Mouse (Mus musculus): ENCODE results near the gene Ppp3ca. TPM values are rescaled to one million over a fixed set of nuclear protein-coding genes. Genes with fewer than 3 reads are reported as not detected.

Ppp3ca gene
- polyA plus RNA-seq, 1 experiment, result 23.0 TPM

DNA sequence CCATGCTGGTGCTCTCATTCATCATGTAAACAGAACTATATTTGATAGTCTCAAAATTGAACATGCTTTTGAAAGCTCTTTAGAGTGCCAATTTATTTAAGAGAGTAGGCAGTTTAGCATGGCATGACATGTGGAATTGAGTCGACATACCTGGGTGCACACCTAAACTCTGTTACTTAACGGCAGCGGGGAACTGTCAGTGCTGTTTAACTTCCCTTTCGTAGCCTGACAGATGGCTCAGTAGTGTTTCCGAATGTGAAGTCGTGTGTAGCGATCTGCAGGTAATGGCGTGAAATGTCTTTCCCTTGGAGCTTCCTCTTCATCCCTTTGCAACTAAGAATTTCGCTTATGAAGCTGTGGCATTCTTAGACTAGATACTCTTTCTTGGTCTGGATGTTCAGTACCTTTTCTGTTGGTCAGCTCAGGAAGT is 107.9 kb downstream of the Ppp3ca start:
- Histone ChIP-seq H3K4me3 (ENCODE audit: extremely low read depth, insufficient read depth, insufficient read length) (no peak overlapping the region), H3K27me3 (ENCODE audit: control insufficient read depth, insufficient read depth, low read length) (no peaks in the 10 kb centered on the region), H3K27ac (ENCODE audit: insufficient read depth, low read length) (no peak overlapping the region), H3K36me3 (ENCODE audit: control insufficient read depth, insufficient read depth, low read length) (no peaks in the 10 kb centered on the region), H3K4me1 (ENCODE audit: control insufficient read depth, insufficient read depth, insufficient read length) (no peaks in the 10 kb centered on the region; the same call in 1 of the 2 replicates)
- 76% methylated on average over 9 of the region's 9 CpGs for WGBS
- no peak for DNase-seq (ENCODE audit: low read depth in 1 of 2, low spot score in 2 of 2)
- TF ChIP-seq POLR2A (IDR thresholded peaks at IDR 0.05; ENCODE audit: low read depth, low read length), result no peak

DNA sequence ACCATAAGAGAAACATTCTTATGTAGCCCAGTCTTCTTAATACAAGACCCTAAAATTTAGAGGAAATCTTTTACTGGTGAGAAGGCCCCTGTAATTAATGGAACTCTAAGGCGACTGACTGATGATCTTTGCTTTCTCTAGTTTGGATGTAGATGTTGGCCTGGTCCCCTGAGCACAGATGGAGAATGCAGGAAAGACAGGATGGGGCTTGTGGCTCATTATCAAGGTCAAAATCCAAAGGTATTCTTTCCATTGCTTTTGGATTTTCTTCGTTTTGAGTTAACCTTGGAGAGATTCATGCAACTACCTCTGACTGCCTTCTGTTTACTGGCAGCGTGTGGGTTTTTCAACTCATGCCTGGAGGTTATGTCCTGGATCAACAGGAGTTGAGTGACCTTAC is 110.4 kb downstream of the Ppp3ca start:
- DNase-seq (ENCODE audit: low read depth in 1 of 2, low spot score in 2 of 2), result no peak
- no peak overlapping the region for H3K4me3 ChIP-seq (ENCODE audit: extremely low read depth, insufficient read depth, insufficient read length)
- 93% methylated on average over 3 of the region's 3 CpGs for WGBS
- H3K27ac ChIP-seq (ENCODE audit: insufficient read depth, low read length), result no peak overlapping the region
- H3K4me1 ChIP-seq (ENCODE audit: control insufficient read depth, insufficient read depth, insufficient read length), result no peaks in the 10 kb centered on the region; the same call in 1 of the 2 replicates
- no peak for TF ChIP-seq POLR2A (IDR thresholded peaks at IDR 0.05; ENCODE audit: low read depth, low read length)
- no peak for TF ChIP-seq CTCF (IDR thresholded peaks at IDR 0.05; ENCODE audit: extremely low read depth, insufficient read depth, insufficient read length, insufficient replicate concordance)
- no peaks in the 10 kb centered on the region for H3K36me3 ChIP-seq (ENCODE audit: control insufficient read depth, insufficient read depth, low read length)
- no peaks in the 10 kb centered on the region for H3K27me3 ChIP-seq (ENCODE audit: control insufficient read depth, insufficient read depth, low read length)

DNA sequence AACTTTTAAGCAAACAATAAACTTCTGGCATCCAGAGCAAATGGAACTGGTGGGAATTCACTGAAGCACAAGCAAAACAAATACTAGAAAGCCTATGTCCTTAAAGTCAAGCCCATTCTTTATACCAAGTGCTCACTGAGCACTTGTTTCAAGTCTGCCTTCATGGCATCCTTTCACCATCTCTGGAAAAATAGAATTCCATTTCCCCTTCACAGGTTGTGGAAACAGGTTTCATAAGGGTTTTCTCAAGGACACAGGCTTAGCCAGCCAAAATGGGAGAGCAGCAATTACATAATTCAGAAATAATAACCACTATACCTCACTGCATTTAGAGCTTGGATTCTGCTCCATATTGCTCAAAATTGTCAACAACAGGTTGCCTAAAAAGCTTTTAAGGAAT is 112.1 kb downstream of the Ppp3ca start:
- no peak for DNase-seq (ENCODE audit: low read depth in 1 of 2, low spot score in 2 of 2)
- no peak for TF ChIP-seq POLR2A (IDR thresholded peaks at IDR 0.05; ENCODE audit: low read depth, low read length)
- no peak for TF ChIP-seq CTCF (IDR thresholded peaks at IDR 0.05; ENCODE audit: extremely low read depth, insufficient read depth, insufficient read length, insufficient replicate concordance)
- H3K27me3 ChIP-seq (ENCODE audit: control insufficient read depth, insufficient read depth, low read length), result no peaks in the 10 kb centered on the region
- no peaks in the 10 kb centered on the region; the same call in 1 of the 2 replicates for H3K4me1 ChIP-seq (ENCODE audit: control insufficient read depth, insufficient read depth, insufficient read length)
- H3K4me3 ChIP-seq (ENCODE audit: extremely low read depth, insufficient read depth, insufficient read length), result no peak overlapping the region
- no peaks in the 10 kb centered on the region for H3K36me3 ChIP-seq (ENCODE audit: control insufficient read depth, insufficient read depth, low read length)
- H3K27ac ChIP-seq (ENCODE audit: insufficient read depth, low read length), result no peak overlapping the region

DNA sequence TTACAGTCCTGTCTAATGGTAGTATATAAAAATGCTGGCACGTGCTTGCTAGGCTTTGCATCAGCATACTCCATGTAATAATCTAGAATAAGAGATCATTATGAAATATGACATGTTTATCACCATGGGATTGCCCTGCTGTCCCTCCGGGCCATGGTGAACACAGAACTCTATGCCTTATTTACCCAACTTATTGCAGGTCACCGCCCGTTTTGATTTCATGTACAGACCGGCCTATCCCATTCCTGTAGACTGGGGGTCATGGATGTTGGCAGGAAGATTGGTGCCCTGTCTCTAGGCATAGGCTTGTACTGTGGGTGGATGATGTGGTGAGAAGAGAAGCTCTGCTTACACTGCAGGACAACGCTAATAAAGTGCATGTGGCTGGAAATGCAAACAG is 115.8 kb downstream of the Ppp3ca start:
- H3K4me1 ChIP-seq (ENCODE audit: control insufficient read depth, insufficient read depth, insufficient read length), result no peaks in the 10 kb centered on the region; the same call in 1 of the 2 replicates
- DNase-seq (ENCODE audit: low read depth in 1 of 2, low spot score in 2 of 2), result no peak
- no peak overlapping the region for H3K4me3 ChIP-seq (ENCODE audit: extremely low read depth, insufficient read depth, insufficient read length)
- H3K27ac ChIP-seq (ENCODE audit: insufficient read depth, low read length), result no peak overlapping the region
- no peak for TF ChIP-seq POLR2A (IDR thresholded peaks at IDR 0.05; ENCODE audit: low read depth, low read length)
- no peak for TF ChIP-seq CTCF (IDR thresholded peaks at IDR 0.05; ENCODE audit: extremely low read depth, insufficient read depth, insufficient read length, insufficient replicate concordance)
- 97% methylated on average over 6 of the region's 6 CpGs for WGBS
- no peaks in the 10 kb centered on the region for H3K27me3 ChIP-seq (ENCODE audit: control insufficient read depth, insufficient read depth, low read length)
- no peaks in the 10 kb centered on the region for H3K36me3 ChIP-seq (ENCODE audit: control insufficient read depth, insufficient read depth, low read length)

DNA sequence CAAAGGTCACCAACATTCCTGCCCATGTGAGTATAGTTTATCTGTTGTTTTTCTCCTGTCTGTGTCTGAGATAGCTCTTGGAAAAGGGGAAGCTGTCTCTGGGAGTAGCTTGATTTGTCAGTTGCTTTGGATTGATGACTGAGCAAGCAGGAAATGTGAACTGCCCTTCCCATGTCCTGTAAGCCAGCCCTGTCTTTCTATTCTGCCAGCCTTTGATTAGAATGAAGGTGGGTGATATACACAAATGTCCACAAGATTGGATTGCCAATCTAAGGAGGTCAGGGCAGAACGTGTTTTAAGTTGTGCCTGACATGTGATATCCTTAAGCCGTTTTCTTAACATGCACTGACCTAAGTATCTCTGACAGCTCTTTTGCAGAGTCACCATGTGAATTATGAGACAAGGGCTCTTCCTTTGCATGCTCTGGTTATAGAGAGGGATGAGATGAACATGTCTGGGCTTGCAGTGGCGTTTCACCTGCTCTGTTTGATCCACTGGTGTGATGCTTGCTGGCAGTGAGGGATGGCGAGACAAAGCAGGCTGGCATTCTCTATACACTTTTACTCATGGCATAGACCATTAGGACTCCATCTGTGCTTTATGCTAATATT is 120.4 kb downstream of the Ppp3ca start:
- H3K4me3 ChIP-seq (ENCODE audit: extremely low read depth, insufficient read depth, insufficient read length), result no peak overlapping the region

DNA sequence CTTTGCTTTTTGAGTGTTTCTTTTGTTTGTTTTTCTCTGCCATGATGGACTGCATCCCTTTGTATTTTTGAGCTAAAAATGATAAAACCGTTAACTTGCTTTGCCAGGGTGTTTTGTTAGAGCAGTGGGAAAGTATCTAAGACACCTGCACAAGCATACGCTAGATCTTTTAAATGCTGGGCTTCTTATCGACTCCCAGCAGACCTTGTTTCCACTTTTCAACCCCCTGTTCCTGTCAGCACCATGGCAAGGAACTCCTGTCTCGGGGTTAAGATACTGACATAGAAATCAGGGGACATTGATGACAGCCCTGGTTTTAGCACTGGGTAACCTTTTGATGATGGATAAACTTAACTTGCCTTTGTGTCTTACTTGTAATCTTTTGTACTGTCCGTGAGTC is 121.5 kb downstream of the Ppp3ca start:
- Histone ChIP-seq H3K4me1 (ENCODE audit: control insufficient read depth, insufficient read depth, insufficient read length) (peaks cover 3% of the 10 kb centered on the region; the same call in 1 of the 2 replicates), H3K27me3 (ENCODE audit: control insufficient read depth, insufficient read depth, low read length) (no peaks in the 10 kb centered on the region), H3K36me3 (ENCODE audit: control insufficient read depth, insufficient read depth, low read length) (no peaks in the 10 kb centered on the region), H3K27ac (ENCODE audit: insufficient read depth, low read length) (no peak overlapping the region), H3K4me3 (ENCODE audit: extremely low read depth, insufficient read depth, insufficient read length) (no peak overlapping the region)
- TF ChIP-seq CTCF (IDR thresholded peaks at IDR 0.05; ENCODE audit: extremely low read depth, insufficient read depth, insufficient read length, insufficient replicate concordance) (no peak), POLR2A (IDR thresholded peaks at IDR 0.05; ENCODE audit: low read depth, low read length) (no peak)
- DNase-seq (ENCODE audit: low read depth in 1 of 2, low spot score in 2 of 2), result no peak
- 77% methylated on average over 5 of the region's 5 CpGs for WGBS

More for the DNA sequence above, 120.4 kb downstream of the Ppp3ca start:
- H3K36me3 ChIP-seq (ENCODE audit: control insufficient read depth, insufficient read depth, low read length), result no peaks in the 10 kb centered on the region
- no peak for DNase-seq (ENCODE audit: low read depth in 1 of 2, low spot score in 2 of 2)
- 45% methylated on average over 4 of the region's 4 CpGs for WGBS
- H3K27ac ChIP-seq (ENCODE audit: insufficient read depth, low read length), result no peak overlapping the region
- H3K4me1 ChIP-seq (ENCODE audit: control insufficient read depth, insufficient read depth, insufficient read length), result peaks cover 3% of the 10 kb centered on the region; the same call in 1 of the 2 replicates
- H3K27me3 ChIP-seq (ENCODE audit: control insufficient read depth, insufficient read depth, low read length), result no peaks in the 10 kb centered on the region
- TF ChIP-seq CTCF (IDR thresholded peaks at IDR 0.05; ENCODE audit: extremely low read depth, insufficient read depth, insufficient read length, insufficient replicate concordance) (no peak), POLR2A (IDR thresholded peaks at IDR 0.05; ENCODE audit: low read depth, low read length) (no peak)

DNA sequence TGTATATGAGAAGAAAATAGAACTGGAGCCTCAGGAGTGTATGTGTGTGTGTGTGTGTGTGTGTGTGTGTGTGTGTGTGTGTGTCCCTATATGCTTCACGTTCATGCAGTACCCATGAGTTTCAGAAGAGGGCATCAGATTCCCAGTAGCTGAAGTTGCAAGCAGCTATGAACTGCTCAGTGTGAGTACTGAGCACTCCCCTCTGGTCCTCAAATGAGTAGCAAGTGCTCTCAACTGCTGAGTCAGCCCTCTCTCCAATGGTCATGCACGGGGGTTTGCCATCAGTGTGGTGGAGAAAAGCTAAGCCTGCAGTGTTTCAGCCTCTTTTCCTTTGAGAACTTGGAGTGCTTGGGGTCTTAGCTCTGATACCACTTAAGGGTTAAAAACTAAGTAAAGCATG is 122.0 kb downstream of the Ppp3ca start:
- Histone ChIP-seq H3K4me3 (ENCODE audit: extremely low read depth, insufficient read depth, insufficient read length) (no peak overlapping the region), H3K36me3 (ENCODE audit: control insufficient read depth, insufficient read depth, low read length) (no peaks in the 10 kb centered on the region), H3K4me1 (ENCODE audit: control insufficient read depth, insufficient read depth, insufficient read length) (peaks cover 3% of the 10 kb centered on the region; the same call in 1 of the 2 replicates), H3K27ac (ENCODE audit: insufficient read depth, low read length) (no peak overlapping the region), H3K27me3 (ENCODE audit: control insufficient read depth, insufficient read depth, low read length) (no peaks in the 10 kb centered on the region)
- WGBS, result 95% methylated on average over 2 of the region's 2 CpGs
- no peak for DNase-seq (ENCODE audit: low read depth in 1 of 2, low spot score in 2 of 2)
- TF ChIP-seq POLR2A (IDR thresholded peaks at IDR 0.05; ENCODE audit: low read depth, low read length), result no peak
- TF ChIP-seq CTCF (IDR thresholded peaks at IDR 0.05; ENCODE audit: extremely low read depth, insufficient read depth, insufficient read length, insufficient replicate concordance), result no peak
